Mouse (Mus musculus) erythroblast, embryonic 14.5 days (primary cell): Measurements from ENCODE around the gene Slamf8.

ENCODE experiments used
- GATA1 ChIP-seq: IDR thresholded peaks from 2 replicates; pipeline ENCODE4 v1.6.1; 2012; ENCODE audit warnings: low read length, inconsistent platforms, mixed read lengths
- TAL1 ChIP-seq: IDR thresholded peaks from 3 replicates; pipeline ENCODE4 v1.6.1; 2012; ENCODE audit warnings: low read length, inconsistent platforms, mixed read lengths

GRCm38 (mm10) chr1:172629831-172630230 is 39.5 kb upstream of the Slamf8 start:
- TF ChIP-seq GATA1 (no peak), TAL1 (no peak)
